Mouse (Mus musculus) T-helper 1 cell (primary cell): ENCODE results near the gene Iqgap3.

Source experiments
- in situ Hi-C: fragments of 300-600 bp; cut with MboI, MseI; formaldehyde crosslinking; loops from one replicate; pipeline ENCODE4 v1.15.1; 2025; ENCODE audit warnings: high pct_unique_total_duplicates

Gene Iqgap3

GRCm38 (mm10) chr3:88090616-88091015 lies 8.8 kb downstream of the Iqgap3 start:
- in situ Hi-C loops, result loop anchor here (5.0 kb wide), 1 partner anchor 152 kb away; no protein-coding TSS in a partner anchor

- in situ Hi-C loops, result loop anchor here (5.0 kb wide), 1 partner anchor 148 kb away; no protein-coding TSS in a partner anchor
Observed at GRCm38 (mm10) chr3:88094126-88094525, 12.4 kb downstream of the Iqgap3 start.

- in situ Hi-C loops, result no loop called here
Observed at GRCm38 (mm10) chr3:88097666-88098065, 15.9 kb downstream of the Iqgap3 start.

GRCm38 (mm10) chr3:88100251-88100650 lies 18.5 kb downstream of the Iqgap3 start:
- in situ Hi-C loops, result no loop called here

- in situ Hi-C loops, result no loop called here
Observed at GRCm38 (mm10) chr3:88101736-88102135, 20.0 kb downstream of the Iqgap3 start.

GRCm38 (mm10) chr3:88102196-88102595 lies 20.4 kb downstream of the Iqgap3 start:
- in situ Hi-C loops, result no loop called here

- in situ Hi-C loops, result no loop called here
Observed at GRCm38 (mm10) chr3:88102611-88103010, 20.8 kb downstream of the Iqgap3 start.

- in situ Hi-C loops, result no loop called here
Observed at GRCm38 (mm10) chr3:88106126-88106525, 24.4 kb downstream of the Iqgap3 start.

GRCm38 (mm10) chr3:88109126-88109525 lies 27.4 kb downstream of the Iqgap3 start:
- in situ Hi-C loops, result no loop called here

- in situ Hi-C loops, result no loop called here
Observed at GRCm38 (mm10) chr3:88114396-88114795, 32.6 kb downstream of the Iqgap3 start.

- in situ Hi-C loops, result no loop called here
Observed at GRCm38 (mm10) chr3:88120117-88120651, 38.4 kb downstream of the Iqgap3 start.

GRCm38 (mm10) chr3:88121164-88122131 lies 39.7 kb downstream of the Iqgap3 start:
- in situ Hi-C loops, result no loop called here

GRCm38 (mm10) chr3:88125195-88125594 lies 43.4 kb downstream of the Iqgap3 start:
- in situ Hi-C loops, result no loop called here

GRCm38 (mm10) chr3:88126181-88126580 lies 44.4 kb downstream of the Iqgap3 start:
- in situ Hi-C loops, result no loop called here

- in situ Hi-C loops, result no loop called here
Observed at GRCm38 (mm10) chr3:88127636-88128035, 45.9 kb downstream of the Iqgap3 start.

- in situ Hi-C loops, result no loop called here
Observed at GRCm38 (mm10) chr3:88128056-88128455, 46.3 kb downstream of the Iqgap3 start.

- in situ Hi-C loops, result no loop called here
Observed at GRCm38 (mm10) chr3:88129006-88129405, 47.2 kb downstream of the Iqgap3 start.

- in situ Hi-C loops, result no loop called here
Observed at GRCm38 (mm10) chr3:88131071-88131470, 49.3 kb downstream of the Iqgap3 start.

- in situ Hi-C loops, result no loop called here
Observed at GRCm38 (mm10) chr3:88132492-88132891, 50.7 kb downstream of the Iqgap3 start.

- in situ Hi-C loops, result no loop called here
Observed at GRCm38 (mm10) chr3:88133187-88133771, 51.5 kb downstream of the Iqgap3 start.

- in situ Hi-C loops, result no loop called here
Observed at GRCm38 (mm10) chr3:88136346-88136745, 54.6 kb downstream of the Iqgap3 start.

GRCm38 (mm10) chr3:88136945-88137494 lies 55.2 kb downstream of the Iqgap3 start:
- in situ Hi-C loops, result no loop called here
